Mouse (Mus musculus) olfactory bulb, adult 2 months (tissue): ENCODE results near the gene Mgrn1. TPM values are rescaled to one million over a fixed set of nuclear protein-coding genes. Genes with fewer than 3 reads are reported as not detected.

Experiments
- H3K27ac ChIP-seq: fragments of 200-500 bp; 2 replicates; pipeline ENCODE4 v1.5.1; 2012; ENCODE audit warnings: low read depth, low read length; ENCODE audit not compliant: insufficient read depth
- H3K4me1 ChIP-seq: fragments of 200-500 bp; 2 replicates; pipeline ENCODE4 v1.6.1; 2012; ENCODE audit warnings: low read length; ENCODE audit not compliant: control insufficient read depth, insufficient read depth
- H3K4me3 ChIP-seq: fragments of 200-500 bp; 2 replicates; pipeline ENCODE4 v1.5.1; 2012; ENCODE audit warnings: mild to moderate bottlenecking, low read depth, low read length, moderate library complexity; ENCODE audit not compliant: insufficient read depth
- CTCF ChIP-seq: fragments of 200-500 bp; IDR thresholded peaks from 2 replicates; pipeline ENCODE4 v1.5.1; 2012; ENCODE audit warnings: low read depth, mild to moderate bottlenecking, low read length, moderate library complexity; ENCODE audit not compliant: insufficient read depth
- POLR2A ChIP-seq: fragments of 200-500 bp; IDR thresholded peaks from 2 replicates; pipeline ENCODE4 v1.6.1; 2012; ENCODE audit warnings: mild to moderate bottlenecking, low read depth, low read length, moderate library complexity; ENCODE audit not compliant: insufficient read depth
- WGBS: fragments of 180-500 bp; shearing (Covaris S2); methylation state at CpG from one replicate; pipeline ENCODE4 v1.1.7; 2018; 5-methylcytosine and 5-hydroxymethylcytosine counted together
- polyA plus RNA-seq: library from polyadenylated mRNA; stranded (reverse); fragments of >200 nt; gene quantifications from 2 replicates; pipeline ENCODE4 v1.2.4, GENCODE M21; 2012; ENCODE audit warnings: low replicate concordance; ENCODE audit not compliant: missing spikeins, insufficient read depth, insufficient read length

The Mgrn1 gene
- polyA plus RNA-seq = 248 TPM in 1 of 2 replicates, not detected in the other

- peak; percentile 79 for TF ChIP-seq POLR2A
- no peak for TF ChIP-seq CTCF
- peak within 1 kb of the TSS; percentile 73 for H3K4me3 ChIP-seq
- peaks cover 2% of the 10 kb centered on the region; the same call in 1 of the 2 replicates for H3K4me1 ChIP-seq
- WGBS = 1% methylated on average over 73 of the region's 74 CpGs
- peak within 1 kb of the TSS; percentile 99 for H3K27ac ChIP-seq
These were observed at the start of gene Mgrn1 for GRCm38 (mm10) chr16:4885760-4886689. Gene Mgrn1 (plus strand): TSS chr16:4886249.

DNA sequence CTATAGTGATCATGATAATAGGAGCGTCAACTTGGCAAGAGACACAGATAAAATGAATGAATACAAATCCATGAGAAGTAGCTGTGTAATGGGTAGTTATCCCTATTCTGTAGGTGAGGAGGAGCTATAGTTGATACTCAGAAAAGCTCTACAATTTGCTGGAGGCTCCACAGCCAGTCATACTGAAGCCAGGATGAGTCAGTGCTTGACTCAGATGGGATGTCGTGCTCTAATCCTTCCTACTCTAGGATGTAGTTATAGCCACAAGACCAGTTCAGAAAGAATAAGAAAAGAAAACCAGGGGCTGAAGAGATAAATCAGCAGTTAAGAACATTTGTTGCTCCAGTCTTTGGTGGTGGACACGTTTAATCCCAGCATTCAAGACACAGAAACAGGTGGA is 48.4 kb upstream of the Mgrn1 start:
- H3K4me3 ChIP-seq = no peak overlapping the region
- no peak for TF ChIP-seq POLR2A
- no peak for TF ChIP-seq CTCF
- H3K4me1 ChIP-seq = 0 out of 2 replicates have a peak, but pooled peaks cover 4% of the 10 kb centered on the region
- WGBS = 50% methylated on average over 3 of the region's 3 CpGs
- H3K27ac ChIP-seq = no peak overlapping the region

- Histone ChIP-seq H3K4me1 (0 out of 2 replicates have a peak, but pooled peaks cover 4% of the 10 kb centered on the region), H3K4me3 (no peak overlapping the region), H3K27ac (no peak overlapping the region)
- WGBS = 81% methylated on average over 3 of the region's 3 CpGs
- TF ChIP-seq CTCF (no peak), POLR2A (no peak)
These were observed 46.5 kb upstream of the Mgrn1 start for GRCm38 (mm10) chr16:4839552-4839951.

DNA sequence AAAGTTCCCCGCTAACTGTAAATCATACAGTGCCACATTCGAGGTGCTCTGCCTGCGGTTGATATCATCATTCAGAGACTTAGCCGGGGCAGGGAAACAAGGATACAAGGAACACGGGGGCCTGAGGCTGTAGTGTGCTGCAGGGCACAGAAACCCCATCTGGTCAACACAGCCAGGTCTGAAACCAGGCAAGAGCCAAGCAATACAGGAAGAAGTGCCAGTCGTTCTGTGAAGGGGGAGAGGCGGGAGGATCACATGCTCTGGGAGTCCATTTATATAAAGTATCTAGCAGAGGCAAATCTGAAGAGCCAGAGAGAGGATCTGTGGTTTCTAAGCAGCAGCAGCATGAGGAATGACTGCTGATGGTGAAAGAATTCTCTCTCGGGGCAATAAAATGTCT is 45.8 kb upstream of the Mgrn1 start:
- TF ChIP-seq POLR2A (no peak), CTCF (no peak)
- Histone ChIP-seq H3K4me3 (no peak overlapping the region), H3K4me1 (0 out of 2 replicates have a peak, but pooled peaks cover 3% of the 10 kb centered on the region), H3K27ac (no peak overlapping the region)
- 75% methylated on average over 8 of the region's 8 CpGs for WGBS

GRCm38 (mm10) chr16:4847041-4847440 is 39.0 kb upstream of the Mgrn1 start:
- Histone ChIP-seq H3K4me3 (no peak overlapping the region), H3K4me1 (no peaks in the 10 kb centered on the region), H3K27ac (no peak overlapping the region)
- 88% methylated on average over 3 of the region's 3 CpGs for WGBS
- TF ChIP-seq POLR2A = no peak
- TF ChIP-seq CTCF = no peak

DNA sequence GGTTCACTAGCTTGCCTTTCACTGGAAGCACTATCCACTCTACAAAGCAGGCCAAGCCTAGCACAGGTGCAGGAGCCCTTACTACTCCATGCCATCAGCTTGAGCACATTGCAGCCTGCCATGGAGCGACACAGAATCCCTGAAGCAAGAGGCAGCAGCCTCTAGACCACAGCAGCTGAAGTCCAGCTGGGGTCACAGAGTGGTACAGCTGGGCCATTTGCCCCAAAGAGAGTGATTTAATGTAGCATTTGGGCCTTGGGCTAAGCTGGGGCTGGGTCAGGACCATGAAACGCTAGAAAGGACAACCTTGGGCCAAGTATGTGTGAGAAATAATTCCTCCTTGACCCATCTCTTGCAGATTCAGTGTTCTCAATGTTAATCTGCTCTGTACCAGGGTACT is 38.0 kb upstream of the Mgrn1 start:
- H3K27ac ChIP-seq = no peak overlapping the region
- 96% methylated on average over 2 of the region's 2 CpGs for WGBS
- TF ChIP-seq CTCF (no peak), POLR2A (no peak)
- no peak overlapping the region for H3K4me3 ChIP-seq
- H3K4me1 ChIP-seq = no peaks in the 10 kb centered on the region

DNA sequence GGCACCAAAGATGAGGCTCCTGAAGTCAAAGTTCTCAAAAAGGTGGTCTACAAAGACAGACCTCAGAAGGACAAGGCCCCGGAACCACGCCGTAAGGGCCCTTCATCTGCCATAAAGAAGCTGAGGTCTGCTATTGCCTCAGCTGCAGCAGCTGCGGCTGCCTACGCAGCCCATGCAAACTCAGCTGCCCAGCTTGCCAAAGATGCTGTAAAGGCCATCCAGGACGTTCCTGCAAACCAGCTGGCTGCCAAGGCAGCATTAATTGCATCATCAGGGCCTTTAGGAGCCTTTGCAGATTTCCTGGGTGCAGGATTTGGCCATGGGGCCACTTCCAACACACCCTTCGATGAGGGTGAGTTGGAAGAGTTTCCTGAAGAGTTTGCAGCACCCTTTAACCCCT is 35.7 kb upstream of the Mgrn1 start:
- no peak overlapping the region for H3K4me3 ChIP-seq
- no peak overlapping the region for H3K27ac ChIP-seq
- TF ChIP-seq CTCF = no peak
- no peak for TF ChIP-seq POLR2A
- no peaks in the 10 kb centered on the region for H3K4me1 ChIP-seq
- WGBS = 73% methylated on average over 7 of the region's 7 CpGs

DNA sequence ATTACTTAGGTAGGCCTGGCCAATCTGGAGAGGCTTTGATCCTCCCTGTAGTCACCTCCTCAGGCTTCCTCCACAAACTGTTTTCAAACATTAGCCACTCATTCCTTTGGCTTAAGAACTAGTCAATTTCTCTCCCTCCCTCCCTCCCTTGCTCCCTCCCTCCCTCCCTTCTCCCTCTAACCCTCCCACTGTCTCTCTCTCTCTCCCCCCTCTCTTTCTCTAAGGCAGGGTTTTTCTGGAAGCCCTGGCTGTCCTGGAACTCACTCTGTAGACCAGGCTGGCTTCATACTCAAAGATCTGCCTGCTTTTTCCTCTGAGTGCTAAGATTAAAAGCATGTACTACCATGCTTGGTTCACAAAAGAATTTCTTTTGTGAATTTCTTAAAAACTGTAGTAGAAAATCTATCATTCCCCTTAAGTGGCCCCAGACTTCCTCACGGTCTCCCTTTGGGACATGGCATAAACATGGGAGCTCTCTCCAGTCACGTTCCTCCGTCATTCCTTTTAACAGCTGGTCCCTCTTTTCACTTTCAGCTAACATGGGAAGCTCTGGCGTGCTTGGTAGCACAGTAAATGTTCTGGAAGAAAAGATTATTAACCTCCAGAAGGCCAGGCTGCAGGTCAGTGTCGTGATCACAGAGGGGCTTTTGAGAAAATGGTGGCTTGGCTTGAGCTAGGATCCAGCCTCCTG is 35.0 kb upstream of the Mgrn1 start:
- TF ChIP-seq POLR2A (no peak), CTCF (no peak)
- H3K4me1 ChIP-seq = no peaks in the 10 kb centered on the region
- 84% methylated on average over 5 of the region's 5 CpGs for WGBS
- no peak overlapping the region for H3K27ac ChIP-seq
- no peak overlapping the region for H3K4me3 ChIP-seq
